Mouse (Mus musculus): Measurements from ENCODE around the gene Ltbr. TPM values are rescaled to one million over a fixed set of nuclear protein-coding genes. Genes with fewer than 3 reads are reported as not detected.

Gene Ltbr
- total and polyA plus RNA-seq, 3 experiments, result not detected

GRCm38 (mm10) chr6:125350231-125350994 is 36.7 kb upstream of the Ltbr start:
- Histone ChIP-seq H3K36me3 (replicated peaks in 1 of 2; ENCODE audit: control insufficient read depth in 1 of 2, insufficient read depth in 1 of 2, low read length in 1 of 2) (no peaks in the 10 kb centered on the region), H3K4me3 (replicated peaks in 1 of 3; ENCODE audit: low read depth in 2 of 3, low read length in 2 of 3, poor library complexity in 1 of 3) (no peak overlapping the region), H3K4me2 (ENCODE audit: insufficient read depth, low read depth, poor library complexity, severe bottlenecking) (no peak overlapping the region), H3K9me3 (replicated peaks; ENCODE audit: low read length) (no peaks in the 10 kb centered on the region), H3K79me2 (replicated peaks; ENCODE audit: control insufficient read depth, extremely low read depth, insufficient read depth, poor library complexity, severe bottlenecking) (no peaks in the 10 kb centered on the region), H3K4me1 (ENCODE audit: control insufficient read depth in 1 of 2, insufficient read depth in 2 of 2) (no peaks in the 10 kb centered on the region), H3K27me3 (replicated peaks) (peaks cover 96% of the 10 kb centered on the region), H3K9ac (ENCODE audit: insufficient read depth, low read depth) (no peak overlapping the region), H3K27ac (ENCODE audit: insufficient read depth, low read depth) (no peak overlapping the region)
- TF ChIP-seq CTCF (conservative IDR thresholded peaks at IDR 0.05 in 1 of 2, IDR thresholded peaks at IDR 0.05 in 1 of 2; ENCODE audit: low read depth in 2 of 2, low read length in 2 of 2), result no peak
- no peak for TF ChIP-seq ETS1 (conservative IDR thresholded peaks at IDR 0.05; ENCODE audit: low read depth, low read length)
- TF ChIP-seq HCFC1 (IDR thresholded peaks at IDR 0.05; ENCODE audit: low read depth, low read length), result no peak
- TF ChIP-seq IRF4 (IDR thresholded peaks at IDR 0.05; ENCODE audit: low read depth, low read length), result no peak
- no peak for TF ChIP-seq MAX (IDR thresholded peaks at IDR 0.05; ENCODE audit: low read length)
- TF ChIP-seq NELFE (IDR thresholded peaks at IDR 0.05; ENCODE audit: low read depth, low read length), result no peak
- TF ChIP-seq EP300 (IDR thresholded peaks at IDR 0.05; ENCODE audit: low read length), result no peak
- no peak for TF ChIP-seq CHD1 (IDR thresholded peaks at IDR 0.05; ENCODE audit: low read depth, low read length)
- no peak for TF ChIP-seq JUND (conservative IDR thresholded peaks at IDR 0.05; ENCODE audit: low read depth, low read length)
- TF ChIP-seq SMC3 (IDR thresholded peaks at IDR 0.05; ENCODE audit: low read depth, low read length), result no peak
- TF ChIP-seq BHLHE40 (IDR thresholded peaks at IDR 0.05; ENCODE audit: low read depth, low read length), result no peak
- TF ChIP-seq ZMIZ1 (IDR thresholded peaks at IDR 0.05; ENCODE audit: low read depth, low read length), result no peak
- TF ChIP-seq POLR2A (IDR thresholded peaks at IDR 0.05; ENCODE audit: low read depth, low read length), result no peak
- TF ChIP-seq KAT2A (IDR thresholded peaks at IDR 0.05; ENCODE audit: insufficient replicate concordance, low read length), result no peak
- TF ChIP-seq POLR2AphosphoS2 (IDR thresholded peaks at IDR 0.05; ENCODE audit: low read depth, low read length), result no peak
- no peak for TF ChIP-seq ZKSCAN1 (IDR thresholded peaks at IDR 0.05; ENCODE audit: borderline replicate concordance, low read depth, low read length)
- in situ Hi-C loops (cut with MboI; ENCODE audit: low pct_ligation_motif_present, low pct_unique_long_range_greater_than_20kb, low sequenced_read_pairs) (no loop called here), dilution Hi-C loops (cut with MboI; ENCODE audit: extremely low pct_ligation_motif_present, extremely low pct_unique_long_range_greater_than_20kb, low sequenced_read_pairs) (no loop called here)
- no peak for DNase-seq (ENCODE audit: extremely low read depth)

- no peaks in the 10 kb centered on the region for H3K79me2 ChIP-seq (replicated peaks; ENCODE audit: control insufficient read depth, extremely low read depth, insufficient read depth, poor library complexity, severe bottlenecking)
- H3K27me3 ChIP-seq (replicated peaks), result peaks cover 96% of the 10 kb centered on the region
- no peaks in the 10 kb centered on the region for H3K36me3 ChIP-seq (replicated peaks in 1 of 2; ENCODE audit: control insufficient read depth in 1 of 2, insufficient read depth in 1 of 2, low read length in 1 of 2)
- in situ Hi-C loops (cut with MboI; ENCODE audit: low pct_ligation_motif_present, low pct_unique_long_range_greater_than_20kb, low sequenced_read_pairs), result no loop called here
- TF ChIP-seq USF2 (conservative IDR thresholded peaks at IDR 0.05; ENCODE audit: low read depth, low read length) (no peak), ZKSCAN1 (IDR thresholded peaks at IDR 0.05; ENCODE audit: borderline replicate concordance, low read depth, low read length) (no peak), SMC3 (IDR thresholded peaks at IDR 0.05; ENCODE audit: low read depth, low read length) (no peak), ZNF384 (IDR thresholded peaks at IDR 0.05; ENCODE audit: low read depth, low read length) (no peak), MYC (IDR thresholded peaks at IDR 0.05; ENCODE audit: low read depth, low read length) (no peak), USF1 (IDR thresholded peaks at IDR 0.05; ENCODE audit: low read depth, low read length) (no peak), CHD2 (IDR thresholded peaks at IDR 0.05; ENCODE audit: low read length) (no peak), MAZ (IDR thresholded peaks at IDR 0.05; ENCODE audit: low read depth, low read length) (no peak), RCOR1 (conservative IDR thresholded peaks at IDR 0.05; ENCODE audit: low read depth, low read length) (no peak), MAFK (IDR thresholded peaks at IDR 0.05; ENCODE audit: insufficient replicate concordance, low read length) (no peak), NRF1 (IDR thresholded peaks at IDR 0.05; ENCODE audit: low read depth, low read length) (no peak), TCF12 (IDR thresholded peaks at IDR 0.05; ENCODE audit: low read depth, low read length) (no peak), TBP (conservative IDR thresholded peaks at IDR 0.05; ENCODE audit: low read depth, low read length) (no peak), JUND (conservative IDR thresholded peaks at IDR 0.05; ENCODE audit: low read depth, low read length) (no peak), KAT2A (IDR thresholded peaks at IDR 0.05; ENCODE audit: insufficient replicate concordance, low read length) (no peak), MAX (IDR thresholded peaks at IDR 0.05; ENCODE audit: low read length) (no peak), POLR2AphosphoS2 (IDR thresholded peaks at IDR 0.05; ENCODE audit: low read depth, low read length) (no peak), CHD1 (IDR thresholded peaks at IDR 0.05; ENCODE audit: low read depth, low read length) (no peak), BHLHE40 (IDR thresholded peaks at IDR 0.05; ENCODE audit: low read depth, low read length) (no peak)
- H3K9me3 ChIP-seq (replicated peaks; ENCODE audit: low read length), result no peaks in the 10 kb centered on the region
- H3K4me2 ChIP-seq (ENCODE audit: insufficient read depth, low read depth, poor library complexity, severe bottlenecking), result no peak overlapping the region
- H3K4me3 ChIP-seq (replicated peaks in 1 of 3; ENCODE audit: low read depth in 2 of 3, low read length in 2 of 3, poor library complexity in 1 of 3), result no peak overlapping the region
- dilution Hi-C loops (cut with MboI; ENCODE audit: extremely low pct_ligation_motif_present, extremely low pct_unique_long_range_greater_than_20kb, low sequenced_read_pairs), result no loop called here
- no peak overlapping the region for H3K27ac ChIP-seq (ENCODE audit: insufficient read depth, low read depth)
- DNase-seq (ENCODE audit: extremely low read depth), result no peak
- no peaks in the 10 kb centered on the region for H3K4me1 ChIP-seq (ENCODE audit: control insufficient read depth in 1 of 2, insufficient read depth in 2 of 2)
- H3K9ac ChIP-seq (ENCODE audit: insufficient read depth, low read depth), result no peak overlapping the region
Observed at GRCm38 (mm10) chr6:125349575-125350230, 36.0 kb upstream of the Ltbr start.

Measured in CH12.LX (cell line).